Mouse (Mus musculus) cerebellum, adult 9-11 months (tissue): ENCODE data around the gene Ube2i.

Experiments
- DNase-seq: peaks from one replicate; pipeline ENCODE4 v3.0.0; 2022

Gene Ube2i

GRCm38 (mm10) chr17:25252643-25253042 is 21.8 kb downstream of the Ube2i start:
- no peak for DNase-seq

- DNase-seq = no peak
These were observed 24.1 kb downstream of the Ube2i start for GRCm38 (mm10) chr17:25250181-25250835.

DNA sequence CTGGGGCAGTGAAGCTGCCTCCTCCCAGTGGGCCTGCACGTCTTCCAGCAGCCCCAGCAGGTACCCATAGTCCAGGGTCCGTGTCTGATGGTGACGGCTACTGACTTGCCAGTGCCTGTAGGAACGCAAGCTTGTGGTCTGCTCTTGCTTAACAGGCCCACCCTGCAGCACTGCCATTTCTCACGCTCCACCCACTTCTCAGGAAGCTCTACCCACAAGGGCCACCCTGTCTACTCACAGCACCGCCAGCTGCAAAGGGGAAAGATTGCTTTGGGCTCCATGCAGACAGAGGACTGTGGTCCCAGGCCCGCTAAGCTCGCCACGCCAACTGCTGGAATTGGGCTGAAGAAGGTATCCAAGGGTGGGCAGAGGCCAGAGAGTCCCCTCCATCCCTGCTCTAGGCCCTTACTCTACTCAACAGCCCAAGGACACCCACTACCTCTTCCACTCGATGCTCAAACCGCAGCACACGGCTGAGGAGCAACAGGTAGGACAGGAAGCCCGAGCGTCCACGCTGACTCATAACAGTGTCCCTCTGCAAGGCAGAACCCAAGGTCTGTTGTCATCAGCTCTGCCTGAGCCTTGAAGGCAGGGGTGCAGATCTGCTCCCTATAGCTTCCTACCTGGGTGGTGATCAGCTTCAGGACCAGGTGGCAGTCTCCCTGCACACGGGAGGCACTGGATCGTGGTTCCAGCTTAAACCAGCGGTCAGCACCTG is 26.2 kb downstream of the Ube2i start:
- DNase-seq = no peak

DNA sequence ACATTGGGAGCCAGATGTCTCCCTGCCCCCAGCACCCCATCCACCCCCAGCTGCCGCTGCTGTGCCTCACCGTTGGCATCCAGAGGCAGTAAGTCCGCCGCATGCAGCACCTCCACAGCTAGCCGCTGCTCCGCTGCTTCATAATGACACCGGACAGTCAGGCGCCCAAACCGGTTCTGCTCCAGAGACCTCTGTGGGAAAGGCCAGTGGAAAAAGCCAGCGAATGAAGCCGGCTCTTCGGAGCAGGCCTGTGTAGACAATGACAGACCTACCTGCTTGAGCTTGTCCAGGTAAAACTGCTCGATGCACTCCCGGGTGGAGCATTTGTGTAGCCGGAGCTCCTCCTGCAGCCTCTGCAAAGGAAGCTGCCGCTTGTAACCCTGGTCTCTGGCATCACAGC is 30.2 kb downstream of the Ube2i start:
- no peak for DNase-seq

GRCm38 (mm10) chr17:25243131-25243780 is 31.2 kb downstream of the Ube2i start:
- DNase-seq = peak; percentile 26

DNA sequence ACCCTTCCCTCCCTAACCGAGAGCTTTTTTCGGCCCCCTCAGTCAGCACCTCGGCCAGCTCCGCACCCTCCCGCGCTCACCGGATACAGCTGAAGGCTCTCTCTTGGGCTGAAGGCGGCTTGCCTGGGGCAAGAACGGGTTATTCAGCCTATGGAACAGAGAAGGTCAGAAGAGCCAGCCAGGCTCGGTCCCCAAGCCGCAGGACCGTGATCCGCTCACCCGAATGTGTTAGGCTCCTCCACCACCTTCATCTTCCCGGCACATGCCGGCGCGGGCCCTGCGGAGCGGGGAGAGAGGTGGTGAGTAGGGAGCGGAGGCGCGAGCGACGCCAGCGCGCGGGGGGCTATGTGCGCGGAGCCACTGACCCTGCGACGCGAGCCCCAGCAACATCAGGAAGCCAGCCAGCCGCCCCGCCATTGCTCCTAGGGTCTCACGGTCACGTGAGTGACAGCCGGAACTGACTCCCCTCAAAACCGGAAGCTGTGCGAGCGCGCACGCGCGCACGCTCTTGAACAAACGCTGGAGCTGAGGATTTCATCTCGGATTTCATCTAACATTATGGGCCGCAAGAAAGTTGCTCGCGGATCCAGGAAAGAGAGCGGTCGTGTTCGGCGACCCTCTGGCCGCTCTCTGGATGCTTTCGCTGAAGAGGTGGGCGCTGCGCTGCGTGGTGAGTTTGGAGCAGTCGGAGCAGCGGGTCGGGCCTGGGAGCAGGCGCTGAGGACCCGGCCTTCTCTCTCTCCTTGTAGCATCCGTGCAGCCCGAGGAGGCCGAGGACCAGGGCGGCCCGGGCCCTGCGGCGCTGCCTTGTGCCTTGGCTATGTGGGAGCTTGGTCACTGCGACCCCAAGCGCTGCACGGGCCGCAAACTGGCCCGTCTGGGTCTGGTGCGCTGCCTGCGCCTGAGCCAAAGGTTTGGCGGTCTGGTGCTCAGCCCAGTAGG is 34.5 kb downstream of the Ube2i start, which contains the start of the genes Gnptg and Tsr3:
Gnptg (minus strand) TSS at position 430 of the 942 bp plus-strand sequence.
Tsr3 (plus strand) TSS at position 476 of the 942 bp plus-strand sequence.
- peak; percentile 81 for DNase-seq

- no peak for DNase-seq
These were observed 38.8 kb downstream of the Ube2i start for GRCm38 (mm10) chr17:25235635-25236034.

GRCm38 (mm10) chr17:25231621-25232020 is 42.8 kb downstream of the Ube2i start:
- peak; percentile 29 for DNase-seq

- DNase-seq = peak; percentile 43
These were observed 43.7 kb downstream of the Ube2i start for GRCm38 (mm10) chr17:25230700-25231099.

- peak; percentile 21 for DNase-seq
These were observed 44.3 kb downstream of the Ube2i start for GRCm38 (mm10) chr17:25230014-25230655.

DNA sequence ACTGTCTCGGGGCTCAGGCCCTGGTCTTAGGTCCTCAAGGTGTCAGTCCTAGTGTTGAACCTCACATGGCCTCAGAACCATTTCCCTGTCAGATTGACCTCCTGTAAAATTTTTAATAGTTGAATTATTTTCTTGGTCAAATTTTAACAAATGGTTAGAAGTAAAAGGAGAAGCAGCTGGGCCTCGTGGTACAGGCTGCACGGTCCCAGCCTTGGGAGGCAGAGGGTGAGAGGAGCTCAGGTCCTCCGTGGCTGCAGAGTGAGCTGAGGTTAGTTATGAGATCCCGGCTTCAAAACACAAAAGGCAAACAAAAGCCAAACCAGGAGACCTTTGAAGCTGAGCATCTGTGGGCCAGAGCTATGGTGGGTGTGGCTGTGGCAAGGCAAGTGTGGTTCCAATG is 46.4 kb downstream of the Ube2i start:
- DNase-seq = no peak

DNA sequence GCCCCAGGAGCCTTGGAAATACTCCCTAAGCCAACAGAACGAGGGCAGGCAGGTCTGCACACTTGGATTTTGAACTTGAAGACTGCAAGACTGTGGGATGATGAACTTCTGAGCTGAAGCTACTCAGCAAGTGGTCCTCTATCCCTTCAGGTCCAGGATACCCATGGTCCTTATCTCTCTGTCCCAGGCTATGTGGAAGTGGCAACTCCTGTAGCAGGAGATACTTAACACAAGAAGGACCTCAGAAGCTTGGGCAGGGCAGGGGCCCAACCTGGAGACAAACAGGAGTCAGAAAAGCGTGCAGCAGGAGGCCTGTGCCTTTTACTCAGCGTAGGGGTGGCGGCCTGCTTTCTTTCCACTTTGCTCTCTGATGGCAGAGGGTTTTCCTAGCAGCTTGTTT is 48.8 kb downstream of the Ube2i start:
- no peak for DNase-seq

DNA sequence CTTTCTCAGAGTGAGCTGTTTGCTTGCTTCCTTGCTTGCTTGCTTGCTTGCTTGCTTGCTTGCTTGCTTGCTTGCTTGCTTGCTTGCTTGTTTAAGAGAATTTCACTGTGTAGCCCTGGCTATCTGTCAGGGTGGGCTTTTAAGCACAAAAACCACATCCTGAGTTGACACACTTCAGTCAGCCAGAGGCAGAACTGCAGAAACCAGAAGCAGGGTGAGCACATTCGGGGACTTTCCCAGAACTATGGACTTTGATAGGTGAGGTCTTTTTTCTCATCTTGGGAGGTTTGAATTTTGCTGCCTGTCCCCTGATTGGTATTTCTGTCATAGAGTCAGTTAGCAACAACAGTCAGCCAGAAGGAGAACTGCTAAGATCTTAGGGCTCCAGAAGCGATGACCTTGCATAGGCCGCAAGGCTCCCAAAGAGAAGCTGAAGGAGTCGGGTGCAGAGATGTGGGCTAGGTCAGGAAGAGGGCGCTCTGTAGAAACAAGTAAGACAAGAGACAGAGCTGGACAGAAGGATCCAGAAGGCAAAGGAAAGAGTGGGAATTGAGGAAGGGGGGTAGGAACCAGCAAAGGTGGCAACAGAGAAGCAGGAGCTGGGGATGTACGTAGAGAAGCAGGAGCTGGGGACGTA is 49.7 kb downstream of the Ube2i start:
- DNase-seq = no peak

GRCm38 (mm10) chr17:25222951-25223601 is 51.3 kb downstream of the Ube2i start:
- peak; percentile 51 for DNase-seq

DNA sequence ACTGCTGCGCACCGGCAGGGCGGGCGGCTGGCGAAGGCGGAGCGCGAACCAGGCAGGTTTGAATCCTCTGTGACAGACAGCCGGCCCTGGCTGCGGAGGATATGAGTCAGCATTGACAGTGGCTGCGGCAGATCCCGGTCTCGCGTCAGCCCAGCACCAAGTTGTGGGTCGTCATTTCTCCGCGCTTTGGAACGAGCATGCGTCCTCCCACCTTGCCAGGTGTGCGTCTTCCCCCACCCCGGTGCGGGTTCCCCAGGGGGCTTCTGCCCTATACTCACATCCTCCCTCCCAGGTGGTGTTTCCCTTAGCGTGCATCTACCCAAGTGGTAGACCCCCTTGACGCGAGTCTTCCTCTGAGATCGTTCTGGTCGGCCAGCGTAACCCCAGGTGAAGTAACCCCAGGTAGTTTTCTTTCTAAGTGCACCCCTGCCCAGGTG is 51.9 kb downstream of the Ube2i start:
- DNase-seq = peak; percentile 81

DNA sequence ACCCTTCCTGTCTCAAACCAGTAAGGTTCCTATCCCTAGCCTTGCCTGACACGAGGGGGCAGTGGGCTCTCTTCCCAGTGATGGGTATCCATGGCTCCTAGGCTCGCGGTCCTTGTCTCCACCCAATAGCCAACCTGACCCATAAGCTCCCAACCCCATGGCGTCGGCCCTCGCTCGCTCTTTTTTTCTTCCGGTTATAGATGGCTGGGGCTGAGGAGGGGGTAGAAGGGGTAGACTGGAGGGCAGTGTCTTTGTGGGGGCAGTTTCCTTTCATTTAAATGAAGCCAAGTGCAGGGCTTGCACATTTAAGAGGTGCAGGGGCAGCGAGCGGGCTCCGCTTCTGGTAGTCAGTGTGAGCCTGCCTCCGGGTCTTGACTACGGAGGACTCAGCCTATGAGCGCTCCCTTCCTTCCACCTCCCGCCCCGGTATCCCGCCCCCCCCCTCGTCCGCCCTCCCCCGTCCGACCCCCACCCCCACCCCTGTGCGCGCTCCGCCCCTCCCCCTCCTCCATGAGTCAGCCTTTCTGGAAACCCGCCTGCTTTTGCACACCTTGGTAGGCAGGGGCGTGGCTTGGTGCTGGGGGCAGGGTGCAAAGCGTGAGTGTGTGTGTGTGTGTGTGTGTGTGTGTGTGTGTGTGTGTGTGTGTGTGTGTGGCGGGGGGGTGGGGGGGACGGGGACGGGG is 52.5 kb downstream of the Ube2i start:
- DNase-seq = peak; percentile 86

- DNase-seq = no peak
These were observed 53.7 kb downstream of the Ube2i start for GRCm38 (mm10) chr17:25220746-25221145.

GRCm38 (mm10) chr17:25219492-25220295 is 54.7 kb downstream of the Ube2i start:
- DNase-seq = no peak

DNA sequence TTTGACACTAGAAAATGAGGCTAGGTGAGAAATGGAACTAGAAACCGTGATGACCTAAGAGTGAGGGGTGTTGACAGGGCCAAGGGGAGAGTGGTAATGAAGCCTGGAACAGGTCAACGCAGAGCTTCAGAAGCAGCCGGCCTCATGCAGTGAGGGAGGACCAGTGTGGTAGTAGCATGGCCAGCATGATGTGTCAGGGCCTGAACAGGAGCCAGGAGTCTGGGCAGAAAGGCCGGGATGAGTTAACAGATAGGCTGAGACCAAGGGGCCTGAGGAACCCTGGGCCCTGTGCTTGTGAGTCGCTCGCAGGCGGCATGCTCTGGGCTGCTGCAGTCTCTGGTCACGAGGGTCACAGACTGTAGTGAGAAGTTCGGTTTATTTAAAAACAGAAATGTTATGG is 55.5 kb downstream of the Ube2i start:
- no peak for DNase-seq

DNA sequence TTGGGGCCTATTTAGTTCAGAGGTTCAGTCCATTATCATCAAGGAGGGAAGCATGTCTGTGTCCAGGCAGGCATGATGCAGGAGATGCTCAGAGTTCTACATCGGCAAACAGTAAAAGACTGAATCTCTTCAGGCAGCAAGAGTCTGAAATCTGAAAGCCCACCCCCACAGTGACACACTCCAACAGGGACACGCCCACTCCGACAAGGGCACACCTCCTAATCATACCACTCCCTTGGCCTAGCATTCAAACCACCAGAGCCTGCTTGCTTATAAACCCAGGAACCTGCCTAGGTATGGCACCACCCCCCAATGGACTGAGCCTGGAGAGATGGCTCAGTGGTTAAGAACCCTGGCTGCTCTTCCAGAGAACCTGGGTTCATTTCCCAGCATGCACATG is 59.0 kb downstream of the Ube2i start:
- no peak for DNase-seq
